Mouse (Mus musculus) lung, postnatal 36 days (tissue): ENCODE results near the gene Cnnm3.
"Not testable (repeated sequence)": the region's sequence is repeated elsewhere in the genome, so short reads cannot be mapped to it uniquely, and the experiment has no call there.

Experiments
- DNase-seq: peaks from one replicate; pipeline ENCODE4 v3.0.0; 2022; ENCODE audit warnings: mixed read lengths

Gene Cnnm3

DNA sequence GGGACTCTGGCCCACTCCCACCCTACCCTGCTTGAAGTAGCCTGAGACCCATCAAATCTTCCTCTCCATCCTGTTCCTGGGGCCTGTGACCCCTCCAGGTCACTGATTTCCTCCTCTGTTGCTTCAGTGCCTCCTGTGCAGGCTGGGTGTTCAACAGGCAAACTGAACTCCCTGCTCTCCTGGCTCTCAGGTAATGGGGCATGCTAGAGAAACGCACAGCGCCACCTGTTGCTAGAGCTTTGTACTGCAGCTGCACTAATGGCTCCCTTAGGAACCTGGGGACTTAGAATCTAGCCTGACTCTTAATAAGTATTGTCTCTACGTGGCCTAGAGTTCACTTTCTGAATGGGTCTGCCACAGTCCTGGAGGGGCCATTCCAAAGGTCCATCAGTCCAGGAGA is 10.4 kb upstream of the Cnnm3 start:
- peak; percentile 87 for DNase-seq

DNA sequence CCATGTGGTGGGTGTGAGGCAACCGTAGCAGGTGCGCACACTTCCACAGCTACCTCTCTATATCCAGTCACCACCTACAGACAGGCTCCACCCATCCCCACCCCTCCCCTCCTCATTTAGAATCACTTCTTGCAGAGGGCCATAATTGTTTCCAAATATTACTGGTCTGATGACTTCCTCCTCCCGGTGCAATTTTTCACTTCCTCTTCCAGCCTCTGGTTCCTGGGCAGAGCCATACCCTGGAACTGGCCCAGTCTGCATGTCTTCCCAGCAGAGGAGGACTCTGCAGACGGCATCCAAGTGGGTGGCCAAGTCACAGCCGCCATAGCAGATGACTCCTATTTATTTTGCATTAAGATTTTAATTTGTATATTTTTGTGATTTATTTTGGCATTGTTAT is 3.4 kb upstream of the Cnnm3 start:
- DNase-seq: peak; percentile 35

DNA sequence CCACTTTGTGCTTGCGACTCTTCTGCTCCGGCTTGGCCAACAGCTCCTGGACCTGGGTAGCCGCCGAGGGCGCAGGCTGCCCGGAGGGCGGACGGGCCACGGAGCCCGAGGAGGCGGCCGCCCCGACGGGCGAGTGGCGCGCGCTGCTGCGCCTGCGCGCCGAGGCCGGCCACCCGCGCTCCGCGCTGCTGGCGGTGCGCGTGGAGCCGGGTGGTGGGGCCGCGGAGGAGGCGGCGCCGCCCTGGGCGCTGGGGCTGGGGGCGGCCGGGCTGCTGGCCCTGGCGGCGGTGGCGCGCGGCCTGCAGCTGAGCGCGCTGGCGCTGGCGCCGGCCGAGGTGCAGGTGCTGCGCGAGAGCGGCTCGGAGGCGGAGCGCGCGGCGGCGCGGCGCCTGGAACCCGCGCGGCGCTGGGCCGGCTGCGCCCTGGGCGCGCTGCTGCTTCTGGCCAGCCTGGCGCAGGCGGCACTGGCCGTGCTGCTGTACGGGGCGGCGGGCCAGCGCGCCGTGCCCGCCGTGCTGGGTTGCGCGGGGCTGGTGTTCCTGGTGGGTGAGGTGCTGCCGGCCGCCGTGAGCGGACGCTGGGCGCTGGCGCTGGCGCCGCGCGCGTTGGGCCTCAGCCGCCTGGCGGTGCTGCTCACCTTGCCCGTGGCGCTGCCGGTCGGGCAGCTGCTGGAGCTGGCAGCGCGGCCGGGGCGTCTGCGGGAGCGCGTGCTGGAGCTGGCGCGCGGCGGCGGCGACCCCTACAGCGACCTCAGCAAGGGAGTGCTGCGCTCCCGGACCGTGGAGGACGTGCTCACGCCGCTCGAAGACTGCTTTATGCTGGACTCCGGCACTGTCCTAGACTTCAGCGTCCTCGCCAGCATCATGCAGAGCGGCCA is 660 bp downstream of the Cnnm3 start:
- DNase-seq: peak; percentile 21

DNA sequence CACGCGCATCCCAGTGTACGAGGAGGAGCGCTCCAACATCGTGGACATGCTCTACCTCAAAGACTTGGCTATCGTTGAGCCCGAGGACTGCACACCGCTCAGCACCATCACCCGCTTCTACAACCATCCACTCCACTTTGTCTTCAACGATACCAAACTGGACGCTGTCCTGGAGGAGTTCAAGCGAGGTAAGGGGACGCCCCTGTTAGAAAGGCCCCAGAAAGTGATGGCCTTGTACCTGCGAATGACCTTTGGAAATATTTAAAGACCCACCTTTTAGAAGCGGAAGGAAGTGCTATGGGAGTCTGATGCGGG is 1.3 kb downstream of the Cnnm3 start:
- DNase-seq: no peak

DNA sequence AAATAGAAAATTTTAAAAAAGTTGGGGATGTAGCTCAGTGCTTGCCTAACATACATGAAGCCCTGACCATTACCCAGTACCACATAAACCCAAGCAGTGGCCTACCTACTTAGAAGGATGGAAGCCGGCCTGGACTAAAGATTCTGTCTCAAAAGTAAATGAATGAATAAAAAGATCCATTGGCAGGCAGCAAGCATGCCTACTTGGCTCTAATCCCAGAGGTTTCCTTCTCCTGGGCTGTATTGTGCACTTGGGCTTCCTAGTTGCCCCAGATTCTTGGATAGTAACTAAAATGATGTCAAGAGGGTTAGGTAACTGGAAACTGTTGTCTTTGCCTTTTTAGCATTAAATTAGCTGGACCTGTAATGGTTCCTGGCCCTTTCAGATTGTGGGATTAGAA is 1.6 kb downstream of the Cnnm3 start:
- peak; percentile 38 for DNase-seq

DNA sequence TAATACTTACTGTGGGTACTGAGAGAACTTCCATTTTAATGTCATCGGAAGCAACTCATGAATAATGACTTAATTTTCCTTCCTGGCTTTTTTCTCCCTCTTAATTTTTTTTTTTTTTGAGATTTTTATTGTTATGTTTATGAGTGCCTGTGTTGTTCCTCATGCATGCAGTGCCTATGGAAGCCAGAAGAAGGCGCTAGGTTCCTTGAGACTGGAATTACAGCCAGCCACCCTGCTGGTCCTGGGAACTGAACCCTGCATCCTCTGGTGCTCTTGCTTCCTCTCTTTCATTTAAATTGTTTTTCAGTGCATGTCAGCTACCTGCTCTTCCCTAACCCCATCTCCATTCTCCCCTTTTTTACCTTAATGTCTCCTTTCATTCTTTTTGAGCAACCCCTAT is 2.1 kb downstream of the Cnnm3 start:
- DNase-seq: peak; percentile 69

DNA sequence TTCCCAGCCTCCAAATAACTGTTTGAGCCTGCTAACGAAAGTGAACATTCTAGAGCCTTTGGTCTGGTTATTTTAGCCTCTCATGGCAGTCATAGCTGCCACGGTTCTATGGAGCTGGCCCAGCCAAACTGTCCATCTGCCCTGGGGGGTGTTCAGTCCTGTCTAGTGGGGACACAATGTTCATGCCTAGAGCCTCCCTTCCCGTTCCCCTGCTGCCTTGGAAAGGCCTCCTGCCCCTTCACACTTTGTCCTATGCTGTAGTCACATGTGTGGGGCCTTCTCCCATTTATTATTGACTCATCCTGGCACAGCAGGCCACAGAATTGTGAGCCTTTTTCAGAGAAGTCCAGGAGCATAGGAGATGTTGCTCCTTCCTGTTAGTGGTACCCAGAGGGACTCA is 6.6 kb downstream of the Cnnm3 start:
- DNase-seq: no peak

DNA sequence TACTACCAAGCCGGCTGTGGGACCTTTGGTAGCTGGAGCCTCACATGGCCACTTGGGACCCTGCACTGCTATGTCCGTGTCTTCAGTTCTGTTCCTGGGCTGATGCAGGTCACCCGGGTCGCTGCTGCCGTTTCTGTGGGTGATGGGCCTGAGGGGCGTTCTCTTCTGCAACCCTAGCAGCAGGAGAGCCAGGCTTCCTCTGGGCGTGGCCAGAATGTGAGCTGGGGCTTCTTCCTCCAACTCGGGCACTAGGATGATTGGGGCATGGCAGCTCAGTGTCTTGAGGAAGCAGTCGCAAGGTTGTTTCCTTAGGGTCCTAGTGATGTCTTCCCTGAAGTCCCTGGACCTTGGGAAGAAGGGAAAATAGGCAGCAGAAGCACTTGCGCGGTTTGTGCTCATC is 8.0 kb downstream of the Cnnm3 start:
- no peak for DNase-seq

DNA sequence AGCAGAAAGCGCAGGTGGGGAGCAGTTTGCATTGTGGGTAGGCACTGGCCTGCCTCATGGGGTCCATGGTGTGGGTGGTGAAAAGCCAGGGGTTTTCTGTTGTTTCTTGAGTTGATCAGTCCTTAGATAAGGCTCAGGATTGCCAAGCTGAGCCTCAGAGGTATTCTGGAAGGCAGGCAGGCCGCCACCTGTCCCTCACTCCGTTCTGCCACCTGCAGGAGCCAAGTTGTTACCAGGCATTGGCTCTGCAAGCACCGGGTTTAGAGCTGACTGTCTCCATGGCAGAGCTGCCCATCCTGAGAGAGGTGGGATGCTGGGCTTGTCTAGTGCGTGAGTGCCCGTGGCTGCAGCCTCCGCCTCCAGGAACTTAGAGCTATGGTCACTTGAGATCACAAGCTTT is 10.5 kb downstream of the Cnnm3 start:
- DNase-seq: no peak

DNA sequence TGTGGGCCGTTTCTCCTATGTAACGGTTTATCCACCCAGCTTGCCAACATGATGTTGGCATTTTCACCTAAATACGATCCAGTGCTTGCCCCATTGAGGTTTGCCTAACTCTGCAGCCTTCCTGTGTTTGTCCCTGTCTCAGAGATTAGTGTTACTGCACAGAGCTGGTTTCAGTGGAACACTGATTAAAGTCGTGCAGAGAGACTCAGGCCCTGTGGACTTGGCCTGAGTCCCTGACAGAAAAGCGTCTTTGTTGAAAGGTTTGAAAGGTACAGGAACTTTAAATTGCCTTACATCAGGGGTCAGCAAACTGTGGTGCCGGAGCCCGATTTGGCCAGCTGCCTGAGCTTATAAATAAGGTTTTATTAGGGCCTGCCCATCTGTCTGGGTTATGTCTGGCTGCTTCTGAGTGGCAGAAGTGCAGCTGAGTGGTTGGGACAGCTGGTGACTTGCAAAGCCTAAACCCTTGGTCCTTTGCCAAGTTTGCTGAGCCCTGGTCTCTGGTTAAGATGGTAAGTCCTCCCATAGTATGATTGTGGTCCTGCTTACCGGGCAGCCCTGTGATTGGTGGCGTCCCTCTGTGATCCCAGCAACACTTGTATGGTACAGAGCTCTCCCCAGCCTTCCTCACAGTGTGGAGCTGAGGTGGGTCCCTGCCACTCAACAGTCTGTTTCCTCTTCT is 11.8 kb downstream of the Cnnm3 start:
- no peak for DNase-seq

DNA sequence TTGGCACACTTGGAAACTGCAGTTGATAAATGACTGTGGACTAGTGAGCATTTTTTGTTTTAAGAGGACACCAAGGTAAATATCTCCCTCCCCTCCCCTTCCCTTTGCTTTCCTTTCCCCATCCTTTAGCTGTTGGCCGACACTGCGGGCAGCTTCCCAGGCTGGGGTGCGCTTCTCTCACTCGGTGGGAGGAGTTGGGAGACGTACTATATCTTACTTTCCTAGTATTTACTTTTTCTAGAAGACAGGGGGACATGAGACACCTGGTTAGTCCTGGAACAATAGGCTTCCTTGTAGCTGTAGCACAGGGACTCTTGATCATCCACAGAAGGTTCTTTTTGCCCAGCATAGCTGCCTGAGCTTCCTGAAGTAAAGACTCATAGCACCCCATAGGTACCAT is 12.4 kb downstream of the Cnnm3 start:
- no peak for DNase-seq

DNA sequence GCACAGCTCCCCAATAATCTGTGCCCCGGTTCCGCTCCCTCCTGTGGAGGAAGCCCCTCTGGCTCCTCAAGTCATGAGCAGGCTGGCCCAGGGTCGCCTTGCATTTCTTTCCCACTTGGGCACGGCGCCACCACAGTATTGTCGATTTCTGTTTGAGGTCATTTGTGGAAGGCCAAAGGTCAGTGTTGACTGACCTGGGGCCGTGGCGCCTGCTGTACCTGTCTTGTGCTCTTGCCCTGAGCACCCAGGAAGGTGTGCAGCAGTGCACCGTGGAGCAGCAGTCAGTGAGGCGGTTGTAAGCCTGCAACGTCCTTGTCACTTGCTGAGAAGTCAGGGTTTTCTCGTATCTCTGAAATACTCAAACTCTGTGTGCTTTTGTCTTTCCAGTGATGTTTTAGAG is 14.1 kb downstream of the Cnnm3 start:
- DNase-seq: no peak

DNA sequence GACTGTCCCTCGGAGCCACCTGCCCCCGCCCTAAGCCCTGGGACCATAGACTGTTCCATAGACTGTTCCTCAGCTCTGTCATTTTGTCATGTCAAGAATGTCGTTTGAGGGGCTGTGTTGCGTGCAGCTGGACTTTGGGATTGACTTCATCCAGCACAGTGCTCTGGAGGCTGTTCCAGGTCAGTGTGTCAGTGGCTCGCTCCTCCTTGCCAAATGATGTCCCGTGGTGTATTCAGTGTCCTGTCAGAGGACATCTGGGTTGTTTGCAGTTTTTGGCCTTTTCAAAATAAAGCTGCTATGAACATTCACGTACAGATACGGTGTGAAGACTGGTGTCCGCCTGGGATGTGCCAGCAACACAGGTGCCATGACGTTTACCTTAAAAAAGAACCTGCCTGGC is 15.2 kb downstream of the Cnnm3 start:
- no peak for DNase-seq

DNA sequence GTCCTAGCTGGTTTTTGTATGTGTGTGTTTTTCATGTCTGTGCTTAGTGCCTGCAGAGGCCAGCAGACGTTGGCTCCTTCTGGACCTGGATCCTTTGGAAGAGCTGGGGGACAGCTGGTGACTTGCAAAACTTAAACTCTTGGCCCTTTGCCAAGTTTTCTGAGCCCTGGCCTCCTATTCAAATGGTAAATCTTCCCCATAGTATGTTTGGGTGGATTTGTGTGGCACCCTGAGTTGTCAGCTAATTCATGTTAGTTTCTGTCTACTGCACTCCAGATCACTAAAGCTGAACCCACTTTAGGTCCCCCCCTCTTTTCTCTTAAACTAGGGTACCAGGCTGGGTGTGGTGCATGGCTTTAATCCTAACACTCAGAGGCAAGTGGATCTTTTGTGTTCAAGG is 16.7 kb downstream of the Cnnm3 start:
- DNase-seq: no peak

DNA sequence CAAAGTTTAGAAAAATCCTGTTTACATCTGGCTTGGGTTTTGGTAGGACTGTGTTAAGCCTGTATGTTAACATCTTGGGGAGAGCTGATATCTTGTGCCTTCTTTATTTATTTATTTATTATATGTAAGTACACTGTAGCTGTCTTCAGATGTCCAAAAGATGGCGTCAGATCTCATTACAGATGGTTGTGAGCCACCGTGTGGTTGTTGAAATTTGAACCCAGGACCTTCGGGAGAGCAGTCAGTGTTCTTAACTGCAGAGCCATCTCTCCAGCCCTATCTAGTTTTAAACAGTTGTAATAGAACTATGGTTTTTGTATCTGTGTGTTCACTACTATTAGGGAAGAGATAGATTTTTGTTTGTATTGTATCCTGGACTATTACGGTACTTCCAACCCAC is 17.6 kb downstream of the Cnnm3 start:
- DNase-seq: no peak

DNA sequence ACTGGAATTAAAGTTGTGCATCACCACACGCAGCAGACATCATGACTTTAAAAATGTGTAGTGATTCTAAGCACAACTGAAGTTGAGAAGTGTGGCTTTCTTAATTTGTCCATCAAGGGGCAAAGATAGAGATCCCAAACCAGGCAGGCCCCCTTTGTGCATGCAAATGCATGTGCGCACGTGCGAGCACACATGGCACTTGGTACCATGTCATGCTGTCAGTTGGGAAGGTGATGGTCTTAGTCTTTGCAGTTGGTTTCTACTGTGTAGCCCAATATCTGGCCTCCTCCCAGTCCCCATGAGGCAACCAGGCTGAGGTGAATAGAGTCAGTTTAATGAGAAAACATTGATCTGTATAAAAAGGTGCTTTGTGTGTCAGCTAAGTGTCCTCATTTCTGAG is 18.2 kb downstream of the Cnnm3 start:
- DNase-seq: no peak

DNA sequence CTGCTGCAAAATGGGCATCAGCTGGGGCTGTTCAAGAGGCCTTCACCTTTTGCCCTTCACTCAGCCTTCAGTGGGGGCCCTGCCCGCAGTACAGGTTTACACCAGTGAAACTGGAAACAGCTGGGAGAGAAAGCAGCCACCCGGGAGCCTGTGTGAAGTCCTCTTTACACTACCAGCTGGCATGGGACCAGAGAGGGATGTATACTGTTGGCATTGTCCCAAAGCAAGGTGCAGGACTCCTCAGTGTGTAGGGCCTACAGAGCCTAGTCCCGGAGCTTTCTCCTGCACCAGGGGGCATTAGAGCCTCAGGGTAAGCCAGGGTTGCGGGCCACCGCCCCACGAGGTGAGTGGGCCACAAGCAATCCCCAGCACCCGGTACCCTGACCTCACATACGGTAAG is 18.8 kb downstream of the Cnnm3 start:
- DNase-seq: no peak

DNA sequence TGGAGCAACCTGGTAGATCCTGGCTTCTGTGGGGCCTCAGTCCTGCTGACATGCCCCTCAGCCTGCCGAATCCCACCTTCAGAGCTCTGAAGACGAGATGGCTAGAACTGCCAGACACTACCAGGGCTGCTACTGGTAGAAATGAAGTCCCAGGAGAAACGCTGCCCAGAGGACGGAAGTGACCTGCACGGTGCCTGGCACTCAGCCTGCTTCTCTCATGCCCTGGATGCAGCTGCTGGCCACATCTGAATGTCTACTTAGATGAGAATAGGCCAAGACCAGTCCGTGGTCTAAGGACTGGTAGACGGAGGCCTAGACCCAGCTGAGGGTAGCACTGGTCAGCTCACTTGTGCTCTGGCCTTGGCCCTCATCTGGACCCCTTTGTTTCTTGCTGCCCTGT is 19.3 kb downstream of the Cnnm3 start:
- no peak for DNase-seq

DNA sequence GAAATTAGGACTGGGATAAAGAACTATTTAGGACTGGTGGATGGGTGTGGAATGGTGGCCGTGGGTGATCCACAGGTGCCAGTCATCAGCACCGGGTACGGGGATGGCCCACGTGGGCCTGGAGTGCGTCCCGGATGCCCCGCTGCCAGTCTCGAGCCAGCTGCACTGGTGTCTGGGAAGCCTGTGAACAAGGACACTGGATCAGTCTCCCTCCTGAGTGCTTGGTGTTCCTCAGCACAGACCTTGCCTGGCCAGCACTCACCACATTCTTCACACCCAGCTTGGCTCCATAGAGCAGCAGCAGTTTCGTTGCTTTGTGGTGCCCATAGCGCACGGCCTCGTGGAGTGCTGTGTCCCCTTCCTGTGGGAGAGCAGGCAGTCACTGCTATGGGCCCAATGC is 19.8 kb downstream of the Cnnm3 start:
- DNase-seq: no peak

DNA sequence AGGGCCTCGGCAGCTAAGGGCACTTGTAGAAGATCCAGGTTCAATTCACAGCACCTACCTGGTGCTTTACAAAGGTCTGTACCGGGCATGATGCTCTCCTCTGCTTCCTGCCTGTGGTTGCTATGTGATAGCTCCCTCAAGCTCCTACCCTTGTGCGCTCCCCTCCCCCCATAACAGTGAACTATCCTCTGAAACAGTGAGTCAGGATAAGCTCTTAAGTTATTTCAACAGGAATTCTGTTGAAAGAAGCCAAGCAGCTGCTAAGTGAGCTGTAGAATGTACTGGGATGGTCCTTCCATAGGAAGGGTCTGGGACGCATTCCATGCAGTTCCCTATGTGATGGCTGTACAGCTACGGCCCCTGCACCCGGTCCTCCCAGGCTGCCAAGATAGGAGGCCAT is 21.9 kb downstream of the Cnnm3 start:
- DNase-seq: no peak

DNA sequence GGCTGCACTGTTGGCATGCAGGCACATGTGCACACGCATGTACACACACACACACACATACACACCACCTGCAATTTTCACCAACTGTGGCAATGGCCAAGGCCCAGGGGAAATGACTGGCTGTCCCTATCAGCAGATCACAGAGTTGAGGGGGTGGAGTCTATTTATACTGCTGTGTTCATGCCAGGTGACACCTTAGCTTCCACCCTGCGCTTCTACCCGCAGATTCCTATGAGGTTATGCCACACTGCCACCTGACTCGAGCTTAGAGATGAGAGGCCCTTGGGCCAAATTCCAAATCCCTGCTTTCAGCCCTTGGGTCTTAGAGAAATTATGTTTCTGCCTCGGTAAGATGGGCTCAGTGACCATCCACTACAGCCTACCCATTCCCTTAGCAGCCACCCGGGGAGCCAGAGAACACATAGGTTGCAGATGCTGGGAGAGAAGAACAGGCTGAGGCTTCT is 23.0 kb downstream of the Cnnm3 start:
- DNase-seq: peak; percentile 44

DNA sequence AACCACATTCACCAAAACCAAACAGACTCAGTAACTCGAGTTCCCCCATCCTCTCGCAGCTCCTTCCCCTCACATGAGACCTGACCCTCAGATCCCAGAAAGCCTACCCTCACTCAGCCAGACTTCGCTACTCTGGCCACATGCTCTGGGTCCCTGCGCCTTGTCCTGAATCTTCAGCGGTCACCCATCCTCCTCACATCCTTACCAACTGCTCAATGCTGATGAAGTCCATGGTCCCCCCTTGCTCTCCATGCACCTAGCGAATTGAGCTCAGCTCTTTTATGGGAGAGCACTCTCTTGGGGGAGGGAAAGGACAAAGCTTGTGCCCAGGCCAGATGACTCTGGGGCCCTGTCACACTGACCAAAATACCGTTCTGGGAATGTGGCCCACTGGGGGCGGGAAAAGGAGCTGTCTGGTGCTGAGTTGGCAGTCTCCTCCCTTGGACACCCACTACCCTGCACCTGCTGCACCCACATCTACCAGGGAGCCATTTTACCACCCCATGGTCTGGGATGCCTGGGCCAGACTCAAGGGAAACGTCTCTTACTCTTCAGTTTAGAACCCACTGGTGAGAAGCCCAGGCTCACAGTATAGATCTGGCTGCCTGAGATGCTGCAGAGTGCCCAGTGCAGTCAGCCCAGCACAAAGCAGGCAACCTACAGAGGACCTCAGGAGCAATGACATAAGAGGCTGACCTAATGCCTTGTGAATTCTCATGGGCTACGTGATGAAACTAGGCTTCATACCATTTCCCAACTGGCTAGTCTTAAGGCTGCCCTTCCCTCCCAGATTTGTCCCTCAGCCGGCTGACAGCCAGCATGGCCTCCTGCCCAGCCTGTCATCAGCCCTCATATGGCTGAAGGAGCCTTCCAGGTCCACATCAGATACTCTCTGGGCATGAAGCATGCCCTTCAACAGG is 24.1 kb downstream of the Cnnm3 start:
- peak; percentile 67 for DNase-seq

DNA sequence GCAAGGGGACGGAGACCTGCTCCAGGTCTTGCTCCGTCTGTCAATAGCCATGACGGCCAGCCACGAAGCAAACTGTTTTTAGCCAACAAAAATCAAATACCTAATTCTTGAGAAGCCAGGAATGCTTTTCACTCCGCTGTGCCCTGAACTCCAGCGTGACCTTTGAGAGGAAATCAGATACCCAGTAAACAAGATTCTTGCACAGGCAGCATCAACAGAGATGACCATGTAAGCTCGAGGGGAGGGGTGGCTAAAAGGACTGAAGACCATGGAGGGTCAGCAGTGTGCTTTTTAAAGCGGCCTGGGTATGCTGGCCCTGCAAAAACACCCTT is 24.7 kb downstream of the Cnnm3 start:
- DNase-seq: no peak

DNA sequence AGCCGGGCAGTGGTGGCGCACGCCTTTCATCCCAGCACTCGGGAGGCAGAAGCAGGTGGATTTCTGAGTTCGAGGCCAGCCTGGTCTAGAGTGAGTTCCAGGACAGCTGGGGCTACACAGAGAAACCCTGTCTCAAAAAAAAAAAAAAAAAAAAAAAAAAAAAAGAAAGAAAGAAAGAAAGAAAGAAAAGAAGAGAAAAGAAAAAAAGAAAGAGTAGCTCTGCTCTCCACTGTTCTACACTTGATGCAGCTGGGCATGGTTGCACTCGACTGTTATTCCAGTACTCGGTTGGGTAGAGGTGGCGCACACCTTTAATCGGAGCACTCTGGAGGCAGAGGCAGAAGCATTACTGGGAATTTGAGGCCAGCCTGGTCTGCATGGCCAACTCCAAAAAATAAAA is 25.1 kb downstream of the Cnnm3 start, which contains the start of gene Ankrd23:
TSS of gene Ankrd23 (minus strand) at position 101 of the 400 bp plus-strand sequence.
- DNase-seq: not testable (repeated sequence)
